Mouse (Mus musculus): ENCODE measurements around the gene Crip1. TPM values are rescaled to one million over a fixed set of nuclear protein-coding genes. Genes with fewer than 3 reads are reported as not detected.

Gene Crip1
- polyA plus RNA-seq, 1 experiment from 2014 or later: 94.1 TPM

- DNase-seq (no peak), ATAC-seq (ENCODE audit: low read depth) (no peak)
- Histone ChIP-seq H3K27me3 (no peaks in the 10 kb centered on the region), H3K4me3 (replicated peaks) (no peak overlapping the region), H3K27ac (no peak overlapping the region), H3K9me3 (replicated peaks) (no peaks in the 10 kb centered on the region), H3K36me3 (peaks cover 100% of the 10 kb centered on the region), H3K9ac (no peak overlapping the region), H3K4me2 (no peak overlapping the region), H3K4me1 (replicated peaks) (peaks cover 12% of the 10 kb centered on the region)
- WGBS (ENCODE audit: insufficient replicate concordance): 52% methylated on average over 2 of the region's 2 CpGs
These were observed 13.5 kb upstream of the Crip1 start for GRCm38 (mm10) chr12:113132567-113132966.

- Histone ChIP-seq H3K4me1 (replicated peaks) (peaks cover 13% of the 10 kb centered on the region), H3K4me3 (replicated peaks) (no peak overlapping the region), H3K27ac (no peak overlapping the region), H3K36me3 (peaks cover 99% of the 10 kb centered on the region), H3K9me3 (replicated peaks) (no peaks in the 10 kb centered on the region), H3K4me2 (no peak overlapping the region), H3K27me3 (no peaks in the 10 kb centered on the region), H3K9ac (no peak overlapping the region)
- 90% methylated on average over 9 of the region's 9 CpGs for WGBS (ENCODE audit: insufficient replicate concordance)
- DNase-seq (no peak), ATAC-seq (ENCODE audit: low read depth) (no peak)
These were observed 12.9 kb upstream of the Crip1 start for GRCm38 (mm10) chr12:113133260-113133659.

- WGBS (ENCODE audit: insufficient replicate concordance): 75% methylated on average over 5 of the region's 5 CpGs
- Histone ChIP-seq H3K4me1 (replicated peaks) (peaks cover 15% of the 10 kb centered on the region), H3K9ac (no peak overlapping the region), H3K9me3 (replicated peaks) (no peaks in the 10 kb centered on the region), H3K27me3 (no peaks in the 10 kb centered on the region), H3K27ac (no peak overlapping the region), H3K4me3 (replicated peaks) (no peak overlapping the region), H3K4me2 (no peak overlapping the region), H3K36me3 (peaks cover 92% of the 10 kb centered on the region)
- ATAC-seq (ENCODE audit: low read depth) (no peak), DNase-seq (no peak)
These were observed 12.2 kb upstream of the Crip1 start for GRCm38 (mm10) chr12:113133861-113134403.

- no peak for ATAC-seq (ENCODE audit: low read depth)
- H3K27ac ChIP-seq: no peak overlapping the region
- H3K4me2 ChIP-seq: no peak overlapping the region
- H3K4me3 ChIP-seq (replicated peaks): no peak overlapping the region
- H3K4me1 ChIP-seq (replicated peaks): peaks cover 20% of the 10 kb centered on the region
- WGBS (ENCODE audit: insufficient replicate concordance): 74% methylated on average over 4 of the region's 4 CpGs
- no peak for DNase-seq
- no peak overlapping the region for H3K9ac ChIP-seq
- peaks cover 86% of the 10 kb centered on the region for H3K36me3 ChIP-seq
- no peaks in the 10 kb centered on the region for H3K27me3 ChIP-seq
- no peaks in the 10 kb centered on the region for H3K9me3 ChIP-seq (replicated peaks)
These were observed 11.6 kb upstream of the Crip1 start for GRCm38 (mm10) chr12:113134502-113134901.

DNA sequence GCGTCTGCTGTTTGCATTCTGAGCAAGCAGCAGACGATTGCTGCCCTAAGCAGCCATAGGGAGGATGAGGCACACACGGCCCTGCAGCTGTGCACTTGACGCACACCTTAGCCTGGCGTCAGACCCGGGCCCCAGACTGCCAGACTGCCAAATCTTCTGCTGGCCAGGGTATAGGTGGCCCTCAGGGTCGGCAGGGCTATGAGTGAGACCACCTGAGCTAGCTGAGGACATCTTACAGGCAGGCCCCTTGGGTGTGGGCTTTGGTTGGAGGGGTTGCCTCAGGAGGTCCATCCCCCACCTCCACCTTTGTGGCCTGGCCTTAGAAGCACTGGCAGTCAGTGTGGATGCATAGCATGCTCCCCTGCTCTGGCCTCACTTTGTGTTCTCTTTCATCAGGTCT lies 10.7 kb upstream of the Crip1 start:
- 82% methylated on average over 7 of the region's 7 CpGs for WGBS (ENCODE audit: insufficient replicate concordance)
- H3K9ac ChIP-seq: no peak overlapping the region
- DNase-seq (no peak), ATAC-seq (ENCODE audit: low read depth) (no peak)
- no peaks in the 10 kb centered on the region for H3K9me3 ChIP-seq (replicated peaks)
- H3K36me3 ChIP-seq: peaks cover 77% of the 10 kb centered on the region
- H3K4me1 ChIP-seq (replicated peaks): peaks cover 29% of the 10 kb centered on the region
- H3K27me3 ChIP-seq: peaks cover 4% of the 10 kb centered on the region; the same call in 1 of the 2 replicates
- no peak overlapping the region for H3K4me3 ChIP-seq (replicated peaks)
- H3K4me2 ChIP-seq: no peak overlapping the region
- no peak overlapping the region for H3K27ac ChIP-seq

- ATAC-seq (ENCODE audit: low read depth): no peak
- Histone ChIP-seq H3K36me3 (peaks cover 66% of the 10 kb centered on the region), H3K4me3 (replicated peaks) (no peak overlapping the region), H3K4me1 (replicated peaks) (peaks cover 40% of the 10 kb centered on the region), H3K4me2 (no peak overlapping the region), H3K27ac (no peak overlapping the region), H3K9me3 (replicated peaks) (no peaks in the 10 kb centered on the region), H3K9ac (no peak overlapping the region), H3K27me3 (peaks cover 16% of the 10 kb centered on the region)
- WGBS (ENCODE audit: insufficient replicate concordance): 86% methylated on average over 17 of the region's 17 CpGs
- DNase-seq: no peak
These were observed 9.6 kb upstream of the Crip1 start for GRCm38 (mm10) chr12:113136492-113137020.

GRCm38 (mm10) chr12:113137260-113138213 lies 8.6 kb upstream of the Crip1 start:
- 78% methylated on average over 18 of the region's 18 CpGs for WGBS (ENCODE audit: insufficient replicate concordance)
- no peak overlapping the region for H3K4me2 ChIP-seq
- no peak overlapping the region for H3K9ac ChIP-seq
- H3K27me3 ChIP-seq: peaks cover 26% of the 10 kb centered on the region
- ATAC-seq (ENCODE audit: low read depth) (no peak), DNase-seq (no peak)
- no peak overlapping the region for H3K27ac ChIP-seq
- H3K36me3 ChIP-seq: peaks cover 56% of the 10 kb centered on the region
- no peaks in the 10 kb centered on the region for H3K9me3 ChIP-seq (replicated peaks)
- H3K4me3 ChIP-seq (replicated peaks): no peak overlapping the region
- H3K4me1 ChIP-seq (replicated peaks): peaks cover 45% of the 10 kb centered on the region

DNA sequence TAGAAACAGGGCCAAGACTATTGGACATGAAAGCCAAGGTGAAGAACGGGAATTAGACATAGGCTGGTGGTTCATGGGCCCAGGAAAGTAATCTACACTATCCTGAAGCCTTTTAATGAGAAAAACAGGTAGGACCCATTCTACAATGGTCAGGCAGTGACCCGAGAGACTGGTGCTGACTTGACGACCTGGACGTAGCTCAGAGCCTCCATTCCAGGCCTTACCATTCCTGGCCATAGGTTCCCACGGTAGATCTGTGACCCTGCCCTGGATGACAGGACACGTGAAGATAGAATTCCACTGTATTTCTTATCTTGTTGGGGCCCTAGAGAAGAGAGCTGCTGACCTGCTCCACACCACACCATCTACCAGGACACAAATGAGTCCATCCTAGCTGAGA lies 7.8 kb upstream of the Crip1 start:
- H3K27me3 ChIP-seq: peaks cover 33% of the 10 kb centered on the region
- H3K4me2 ChIP-seq: no peak overlapping the region
- DNase-seq (no peak), ATAC-seq (ENCODE audit: low read depth) (no peak)
- no peak overlapping the region for H3K9ac ChIP-seq
- no peaks in the 10 kb centered on the region for H3K9me3 ChIP-seq (replicated peaks)
- H3K36me3 ChIP-seq: peaks cover 48% of the 10 kb centered on the region
- peaks cover 51% of the 10 kb centered on the region for H3K4me1 ChIP-seq (replicated peaks)
- no peak overlapping the region for H3K27ac ChIP-seq
- WGBS (ENCODE audit: insufficient replicate concordance): 70% methylated on average over 6 of the region's 6 CpGs
- H3K4me3 ChIP-seq (replicated peaks): no peak overlapping the region

- peaks cover 59% of the 10 kb centered on the region for H3K4me1 ChIP-seq (replicated peaks)
- H3K9ac ChIP-seq: peak overlapping the region; percentile 72; the same call in 1 of the 2 replicates
- H3K4me3 ChIP-seq (replicated peaks): peak overlapping the region; percentile 66
- peaks cover 41% of the 10 kb centered on the region for H3K27me3 ChIP-seq
- no peaks in the 10 kb centered on the region for H3K9me3 ChIP-seq (replicated peaks)
- no peak overlapping the region for H3K27ac ChIP-seq
- DNase-seq (no peak), ATAC-seq (ENCODE audit: low read depth) (no peak)
- peak overlapping the region; percentile 96 for H3K4me2 ChIP-seq
- H3K36me3 ChIP-seq: peaks cover 44% of the 10 kb centered on the region
- 53% methylated on average over 11 of the region's 11 CpGs for WGBS (ENCODE audit: insufficient replicate concordance)
These were observed 6.9 kb upstream of the Crip1 start for GRCm38 (mm10) chr12:113138901-113139864.

- H3K9me3 ChIP-seq (replicated peaks): no peaks in the 10 kb centered on the region
- DNase-seq (peak; percentile 77), ATAC-seq (ENCODE audit: low read depth) (peak; percentile 87)
- peaks cover 60% of the 10 kb centered on the region for H3K4me1 ChIP-seq (replicated peaks)
- H3K36me3 ChIP-seq: peaks cover 41% of the 10 kb centered on the region
- peaks cover 41% of the 10 kb centered on the region for H3K27me3 ChIP-seq
- H3K9ac ChIP-seq: peak within 1 kb of the TSS; percentile 72
- H3K4me3 ChIP-seq (replicated peaks): peak within 1 kb of the TSS; percentile 66
- H3K4me2 ChIP-seq: peak within 1 kb of the TSS; percentile 96
- under 1% methylated on average over 68 of the region's 68 CpGs for WGBS (ENCODE audit: insufficient replicate concordance)
- peak within 1 kb of the TSS; percentile 61 for H3K27ac ChIP-seq
These were observed 6.1 kb upstream of the Crip1 start, which contains the start of gene Crip2 for GRCm38 (mm10) chr12:113139908-113140615. Crip2 (plus strand) TSS chr12:113140236.
